Mouse (Mus musculus) bone marrow macrophage, adult 2 months (primary cell): ENCODE results near the gene Lrrc55.

Experiments
- CTCF ChIP-seq: IDR thresholded peaks from 2 replicates; pipeline ENCODE4 v1.5.1; 2012; ENCODE audit warnings: low read depth, mild to moderate bottlenecking, low read length, moderate library complexity
- POLR2A ChIP-seq: IDR thresholded peaks from 2 replicates; pipeline ENCODE4 v1.6.1; 2012; ENCODE audit warnings: mild to moderate bottlenecking, low read depth, low read length, borderline replicate concordance

DNA sequence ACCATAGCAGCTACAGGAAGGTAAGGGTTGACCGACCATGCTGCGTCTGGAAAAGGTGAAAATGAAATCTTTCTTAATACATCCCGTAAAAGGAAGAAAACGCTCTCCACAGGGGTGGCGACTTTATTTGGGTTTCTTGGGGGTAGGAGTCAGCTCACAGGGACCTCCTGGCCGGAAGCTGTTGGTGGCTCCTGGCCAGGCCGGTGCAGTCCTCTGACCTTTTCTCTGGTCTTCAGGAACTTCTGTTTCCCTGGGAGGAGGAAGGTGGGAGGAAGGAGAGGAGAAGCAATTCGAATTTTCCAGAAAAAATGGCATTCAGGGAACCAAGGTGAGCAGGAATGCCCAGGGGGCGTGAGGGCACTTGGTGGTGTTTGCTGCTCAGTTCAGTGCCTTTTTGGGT is 41.7 kb downstream of the Lrrc55 start:
- TF ChIP-seq CTCF = no peak
- TF ChIP-seq POLR2A = no peak
